Mouse (Mus musculus) ovary, adult 10 weeks (tissue): ENCODE results near the gene Gm3298. TPM values are rescaled to one million over a fixed set of nuclear protein-coding genes. Genes with fewer than 3 reads are reported as not detected.

Source experiments
- polyA plus RNA-seq: library from polyadenylated mRNA; stranded (reverse); fragments of 350-450 nt; fragmentation: Illumina TruSeq; extraction: RNeasy Lipid Tissue Mini Kit (QIAGEN cat#74804); gene quantifications from one replicate; pipeline ENCODE4 v1.2.3, GENCODE M21; 2014

The Gm3298 gene
- not detected for polyA plus RNA-seq

GRCm38 (mm10) chr14:5015591-5015990 lies at the start of gene Gm3298:
Gene Gm3298 (plus strand): TSS chr14:5015891.

DNA sequence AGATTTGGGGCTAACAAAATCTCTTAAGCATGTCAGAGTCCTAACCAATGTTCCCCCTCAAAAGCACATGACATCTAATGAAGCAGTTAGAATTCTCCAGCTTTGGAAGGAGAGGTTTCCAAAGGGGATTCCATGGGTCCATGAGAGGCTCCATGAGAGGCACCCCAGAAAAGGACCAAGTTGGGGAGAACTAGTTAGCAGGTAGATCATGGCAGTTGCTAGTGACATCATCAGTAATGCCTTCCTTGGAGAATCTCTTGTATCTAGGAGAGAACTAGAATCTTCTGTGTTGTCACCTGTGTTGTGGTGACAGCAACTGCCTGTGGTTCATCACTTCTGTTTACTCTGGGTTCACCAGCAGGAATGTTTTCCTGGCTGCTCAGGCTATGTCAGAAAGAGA lies 32.1 kb upstream of the Gm3298 start, which contains the start of gene Gm8297:
Gm8297 (plus strand) TSS at position 301 of the 400 bp plus-strand sequence.

DNA sequence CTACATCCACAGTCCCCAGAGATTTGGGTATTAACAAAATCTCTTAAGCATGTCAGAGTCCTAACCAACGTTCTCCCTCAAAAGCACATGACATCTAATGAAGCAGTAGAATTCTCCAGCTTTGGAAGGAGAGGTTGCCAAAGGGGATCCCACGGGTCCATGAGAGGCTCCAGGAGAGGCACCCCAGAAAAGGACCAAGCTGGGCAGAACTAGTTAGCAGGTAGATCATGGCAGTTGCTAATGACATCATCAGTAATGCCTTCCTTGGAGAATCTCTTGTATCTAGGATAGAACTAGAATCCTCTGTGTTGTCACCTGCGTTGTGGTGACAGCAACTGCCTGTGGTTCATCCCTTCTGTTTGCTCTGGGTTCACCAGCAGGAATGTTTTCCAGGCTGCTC lies 34.6 kb downstream of the Gm3298 start, which contains the start of gene 4930555G01Rik:
4930555G01Rik (plus strand) TSS at position 301 of the 400 bp plus-strand sequence.

Other genes with a start within 250 kb of the Gm3298 start
- gene Gm9602, start 239.6 kb upstream of the Gm3298 start, polyA plus RNA-seq, result not detected
- not detected for gene Gm3269, start 177.8 kb upstream of the Gm3298 start, polyA plus RNA-seq
- gene Gm3264, start 160.3 kb upstream of the Gm3298 start, polyA plus RNA-seq, result not detected
- not detected for gene Gm3278, start 123.5 kb upstream of the Gm3298 start, polyA plus RNA-seq
- gene Gm8297, start 32.0 kb upstream of the Gm3298 start, polyA plus RNA-seq, result not detected
- gene 4930555G01Rik, start 34.7 kb downstream of the Gm3298 start, polyA plus RNA-seq, result not detected
- 0.37 TPM for gene Gm8281, start 55.1 kb downstream of the Gm3298 start, polyA plus RNA-seq
- not detected for gene Gm8279, start 115.6 kb downstream of the Gm3298 start, polyA plus RNA-seq
- not detected for gene Gm3317, start 148.6 kb downstream of the Gm3298 start, polyA plus RNA-seq
- gene Gm8271, start 169.9 kb downstream of the Gm3298 start, polyA plus RNA-seq, result not detected
- gene Gm3526, start 244.7 kb downstream of the Gm3298 start, polyA plus RNA-seq, result not detected